Mouse (Mus musculus) embryonic facial prominence, embryonic 10.5 days (tissue): Measurements from ENCODE around the gene Ssbp4. TPM values are rescaled to one million over a fixed set of nuclear protein-coding genes. Genes with fewer than 3 reads are reported as not detected.

Experiments used
- DNase-seq: peaks from one replicate; pipeline ENCODE4 v3.0.0-alpha.2; 2017; ENCODE audit warnings: low spot score
- H3K27ac ChIP-seq: fragments of 300-500 bp; sonication (generic); replicated peaks from 2 replicates; pipeline ENCODE4 v1.5.1; 2016; ENCODE audit warnings: mild to moderate bottlenecking
- H3K27me3 ChIP-seq: fragments of 300-500 bp; sonication (generic); replicated peaks from 2 replicates; pipeline ENCODE4 v1.6.1; 2016; ENCODE audit warnings: low read depth, mild to moderate bottlenecking; ENCODE audit not compliant: poor library complexity, severe bottlenecking
- H3K36me3 ChIP-seq: fragments of 300-500 bp; sonication (generic); replicated peaks from 2 replicates; pipeline ENCODE4 v1.6.1; 2016; ENCODE audit warnings: mild to moderate bottlenecking, moderate library complexity
- H3K4me1 ChIP-seq: fragments of 300-500 bp; sonication (generic); 2 replicates; pipeline ENCODE4 v1.6.1; 2016
- H3K4me3 ChIP-seq: fragments of 300-500 bp; sonication (generic); 2 replicates; pipeline ENCODE4 v1.5.1; 2016; ENCODE audit warnings: mild to moderate bottlenecking, moderate library complexity
- H3K9me3 ChIP-seq: fragments of 300-500 bp; sonication (generic); 2 replicates; pipeline ENCODE4 v1.6.1; 2016; ENCODE audit warnings: mild to moderate bottlenecking
- WGBS: fragments of 180-500 bp; shearing (Covaris S2); methylation state at CpG from one replicate; pipeline ENCODE4 v1.1.7; 2016; 5-methylcytosine and 5-hydroxymethylcytosine counted together
- polyA plus RNA-seq: library from polyadenylated mRNA; unstranded; fragments of >200 nt; fragmentation: Nextera tagmentation; extraction: Ambion mirVana; gene quantifications from 2 replicates; pipeline ENCODE4 v1.2.1, GENCODE M21; 2016

The Ssbp4 gene
- polyA plus RNA-seq, 1 experiment from 2014 or later = 105 TPM

DNA sequence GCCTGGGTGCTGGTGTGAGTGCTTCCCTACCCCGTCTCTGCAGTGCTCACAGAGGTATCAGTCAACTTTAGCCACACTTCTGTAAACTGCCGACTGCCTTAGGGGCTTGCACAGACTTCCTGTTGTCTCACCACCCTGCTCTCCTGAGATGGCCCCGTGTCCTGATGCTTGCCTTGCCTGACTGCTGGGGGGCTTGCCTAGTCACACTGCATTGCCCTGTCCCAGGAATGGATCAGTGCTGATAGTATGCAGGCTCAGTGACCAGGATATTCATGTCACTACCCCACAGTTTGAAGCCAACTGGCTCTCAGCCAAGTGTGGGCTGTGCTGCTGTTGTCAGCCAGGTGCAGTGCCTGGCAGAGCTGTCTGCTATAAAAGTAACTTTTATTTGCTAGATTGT lies 43.1 kb downstream of the Ssbp4 start:
- peaks cover 11% of the 10 kb centered on the region; the same call in 1 of the 2 replicates for H3K36me3 ChIP-seq
- H3K4me3 ChIP-seq = no peak overlapping the region
- H3K27ac ChIP-seq = no peak overlapping the region
- peaks cover 21% of the 10 kb centered on the region for H3K4me1 ChIP-seq
- WGBS = 55% methylated on average over 3 of the region's 3 CpGs
- no peaks in the 10 kb centered on the region for H3K9me3 ChIP-seq
- no peak for DNase-seq
- H3K27me3 ChIP-seq = no peaks in the 10 kb centered on the region

DNA sequence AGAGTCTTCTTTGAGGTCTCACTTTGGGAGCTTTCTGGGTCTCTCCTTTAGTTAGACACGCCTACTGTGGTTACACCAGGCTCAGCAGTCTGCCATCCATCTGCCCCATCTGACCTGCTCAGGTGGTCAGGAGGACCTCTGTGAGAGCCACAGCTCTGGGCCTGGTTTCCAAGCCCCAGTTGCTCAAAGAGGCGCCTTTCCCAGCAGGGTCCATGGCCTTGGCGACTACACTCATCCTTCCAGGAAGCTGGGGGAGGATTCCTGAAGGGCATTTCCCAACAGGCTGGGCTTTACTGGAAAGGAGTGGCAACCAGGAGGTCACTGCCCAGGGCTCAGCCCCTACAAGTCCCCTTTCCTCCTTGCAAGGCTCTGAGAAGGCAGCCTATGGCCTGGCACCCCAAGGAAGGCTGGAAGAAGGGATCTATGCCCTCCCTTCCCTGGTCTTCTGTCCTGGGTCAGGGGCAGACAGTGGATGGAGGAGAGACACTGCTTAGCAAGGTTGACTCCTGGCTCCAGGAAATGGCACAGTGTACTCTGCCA lies 43.9 kb downstream of the Ssbp4 start:
- H3K27ac ChIP-seq = no peak overlapping the region

DNA sequence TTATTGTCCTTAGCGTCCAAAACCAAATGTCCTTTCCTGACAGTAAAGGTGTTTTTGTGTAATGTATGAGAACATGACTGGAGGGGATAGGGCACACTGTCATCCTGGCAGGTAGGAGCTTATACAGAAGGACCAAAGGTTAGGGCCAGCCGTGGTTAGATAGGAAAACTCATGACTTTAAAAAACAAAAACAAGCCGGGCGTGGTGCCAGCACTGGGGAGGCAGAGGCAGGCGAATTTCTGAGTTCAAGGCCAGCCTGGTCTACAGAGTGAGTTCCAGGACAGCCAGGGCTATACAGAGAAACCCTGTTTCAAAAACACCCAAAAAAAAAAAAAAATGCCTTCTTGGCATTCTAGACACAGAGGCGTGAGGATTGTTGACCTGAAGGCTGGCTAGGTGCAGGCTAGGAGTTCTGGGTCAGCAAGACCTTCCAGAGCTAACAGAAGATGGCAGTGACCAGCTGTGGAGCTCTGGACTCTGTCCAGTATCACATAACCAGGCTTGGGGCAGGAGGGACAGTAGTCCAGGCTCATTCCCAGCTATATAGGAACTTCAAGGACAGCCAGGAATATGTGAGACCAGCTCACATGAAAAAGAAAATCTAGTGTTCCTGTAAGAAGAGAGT lies 44.8 kb downstream of the Ssbp4 start:
- no peak for DNase-seq
- H3K27me3 ChIP-seq = no peaks in the 10 kb centered on the region
- peaks cover 11% of the 10 kb centered on the region; the same call in 1 of the 2 replicates for H3K36me3 ChIP-seq
- no peak overlapping the region for H3K4me3 ChIP-seq
- no peaks in the 10 kb centered on the region for H3K9me3 ChIP-seq
- WGBS = 93% methylated on average over 6 of the region's 6 CpGs
- H3K4me1 ChIP-seq = peaks cover 24% of the 10 kb centered on the region
- no peak overlapping the region for H3K27ac ChIP-seq

More for the DNA sequence above, 43.9 kb downstream of the Ssbp4 start:
- DNase-seq = no peak
- no peaks in the 10 kb centered on the region for H3K9me3 ChIP-seq
- WGBS = 77% methylated on average over 3 of the region's 3 CpGs
- H3K27me3 ChIP-seq = no peaks in the 10 kb centered on the region
- H3K4me3 ChIP-seq = no peak overlapping the region
- H3K4me1 ChIP-seq = peaks cover 24% of the 10 kb centered on the region
- peaks cover 11% of the 10 kb centered on the region; the same call in 1 of the 2 replicates for H3K36me3 ChIP-seq

DNA sequence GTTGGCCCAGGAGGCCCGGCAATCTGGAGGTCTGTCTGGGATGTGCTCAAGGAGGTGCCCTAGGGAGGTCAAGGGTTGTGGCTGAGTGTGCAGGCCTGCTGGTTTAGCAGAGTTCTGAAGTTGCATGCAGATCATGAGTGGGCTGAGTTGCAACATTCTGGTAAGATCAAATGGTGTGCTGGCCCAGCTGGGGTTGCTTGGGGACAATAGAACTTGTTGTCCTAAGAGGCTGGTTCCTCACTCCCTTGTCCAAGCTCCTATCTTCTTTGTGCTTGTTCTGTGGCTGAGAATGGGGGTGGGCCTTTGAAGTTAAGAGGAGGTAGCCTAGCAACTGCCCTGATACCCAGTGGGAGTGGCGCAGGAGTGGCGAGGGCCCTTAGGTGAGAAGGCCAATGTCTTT lies 45.9 kb downstream of the Ssbp4 start:
- WGBS = 82% methylated on average over 3 of the region's 3 CpGs
- Histone ChIP-seq H3K4me1 (peaks cover 24% of the 10 kb centered on the region), H3K4me3 (no peak overlapping the region), H3K36me3 (peaks cover 8% of the 10 kb centered on the region; the same call in 1 of the 2 replicates), H3K9me3 (no peaks in the 10 kb centered on the region), H3K27me3 (no peaks in the 10 kb centered on the region), H3K27ac (no peak overlapping the region)
- DNase-seq = no peak

DNA sequence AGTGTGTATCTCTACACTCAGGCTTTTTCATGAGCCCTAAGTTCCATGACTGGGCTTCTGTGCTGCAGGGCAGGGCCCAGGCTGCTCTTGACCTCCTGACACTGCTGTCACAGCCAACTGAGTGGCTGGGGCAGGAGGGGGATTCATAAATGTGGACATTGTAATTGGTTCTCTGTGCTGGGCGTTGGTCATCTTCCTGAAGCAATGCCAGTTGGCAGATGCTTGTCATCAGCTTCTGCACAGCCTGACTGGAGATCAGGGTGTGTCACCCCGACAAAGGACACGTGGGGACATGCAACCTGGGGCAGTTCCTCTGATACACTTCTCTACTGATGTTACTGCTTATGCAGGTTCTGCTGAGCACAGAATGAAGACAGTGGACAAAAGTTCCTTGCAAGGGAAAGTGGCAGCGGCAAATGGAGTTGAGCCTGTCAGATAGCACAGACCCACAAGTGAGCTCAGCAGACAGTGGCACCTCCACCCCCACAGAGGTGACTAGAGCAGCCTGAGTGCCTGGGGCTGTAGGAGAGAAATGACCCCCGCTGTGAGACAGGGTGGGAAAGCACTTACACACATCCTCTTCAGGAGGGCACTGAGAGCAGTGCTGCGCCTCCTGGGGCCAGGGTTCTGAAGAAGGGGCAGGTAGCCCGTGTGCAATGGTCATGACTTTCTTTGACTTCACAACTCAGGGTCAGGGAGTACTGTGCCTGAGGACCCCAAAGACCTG lies 46.7 kb downstream of the Ssbp4 start:
- no peaks in the 10 kb centered on the region for H3K27me3 ChIP-seq
- peaks cover 8% of the 10 kb centered on the region; the same call in 1 of the 2 replicates for H3K36me3 ChIP-seq
- 69% methylated on average over 7 of the region's 7 CpGs for WGBS
- H3K27ac ChIP-seq = no peak overlapping the region
- no peak for DNase-seq
- no peak overlapping the region for H3K4me3 ChIP-seq
- H3K9me3 ChIP-seq = no peaks in the 10 kb centered on the region
- H3K4me1 ChIP-seq = peaks cover 24% of the 10 kb centered on the region

DNA sequence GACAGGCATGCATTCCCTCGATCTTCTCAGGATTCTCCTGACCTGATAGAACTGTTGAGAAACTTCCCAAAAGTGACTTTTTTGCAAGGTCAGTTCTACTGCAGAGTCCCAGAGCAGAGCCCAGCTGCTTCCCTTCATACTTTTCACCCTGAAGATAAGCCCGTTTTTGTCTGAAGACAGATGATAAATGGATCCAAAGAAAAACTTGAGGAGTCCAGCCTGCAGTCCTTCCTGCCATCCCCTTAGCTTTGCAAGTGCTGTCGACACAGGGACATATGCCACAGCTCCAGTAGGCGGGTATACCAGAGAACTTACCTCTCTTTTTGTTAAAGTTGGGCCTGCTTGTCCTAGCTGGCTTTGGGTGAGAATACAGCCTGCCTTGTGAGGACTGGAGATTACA lies 47.3 kb downstream of the Ssbp4 start:
- Histone ChIP-seq H3K36me3 (0 out of 2 replicates have a peak, but pooled peaks cover 4% of the 10 kb centered on the region), H3K27ac (no peak overlapping the region), H3K4me3 (no peak overlapping the region), H3K27me3 (no peaks in the 10 kb centered on the region), H3K4me1 (peaks cover 24% of the 10 kb centered on the region), H3K9me3 (no peaks in the 10 kb centered on the region)
- 76% methylated on average over 4 of the region's 4 CpGs for WGBS
- DNase-seq = no peak

DNA sequence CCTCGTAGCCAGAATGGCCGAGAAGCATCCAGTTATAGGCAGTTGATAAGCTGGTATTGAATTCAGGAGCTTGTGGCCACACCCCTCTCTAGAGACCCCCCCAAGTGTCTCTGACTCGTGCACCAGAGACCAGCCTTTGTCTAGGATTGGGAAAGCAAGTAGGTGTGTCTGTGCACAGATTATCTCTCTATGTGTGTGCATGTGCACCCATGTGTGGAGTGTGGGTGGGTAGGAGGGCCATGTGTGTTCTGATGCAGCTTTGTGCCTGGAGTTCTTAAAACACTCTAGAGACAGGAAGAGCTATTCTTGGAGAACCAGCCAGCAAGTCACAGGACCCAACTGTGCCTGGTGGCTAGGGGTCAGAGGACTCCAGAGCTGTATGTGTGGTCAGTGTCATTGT lies 48.1 kb downstream of the Ssbp4 start:
- Histone ChIP-seq H3K36me3 (peaks cover 6% of the 10 kb centered on the region), H3K27me3 (no peaks in the 10 kb centered on the region), H3K4me3 (no peak overlapping the region), H3K9me3 (no peaks in the 10 kb centered on the region), H3K27ac (no peak overlapping the region), H3K4me1 (peaks cover 21% of the 10 kb centered on the region)
- DNase-seq = no peak
- 76% methylated on average over 3 of the region's 3 CpGs for WGBS

DNA sequence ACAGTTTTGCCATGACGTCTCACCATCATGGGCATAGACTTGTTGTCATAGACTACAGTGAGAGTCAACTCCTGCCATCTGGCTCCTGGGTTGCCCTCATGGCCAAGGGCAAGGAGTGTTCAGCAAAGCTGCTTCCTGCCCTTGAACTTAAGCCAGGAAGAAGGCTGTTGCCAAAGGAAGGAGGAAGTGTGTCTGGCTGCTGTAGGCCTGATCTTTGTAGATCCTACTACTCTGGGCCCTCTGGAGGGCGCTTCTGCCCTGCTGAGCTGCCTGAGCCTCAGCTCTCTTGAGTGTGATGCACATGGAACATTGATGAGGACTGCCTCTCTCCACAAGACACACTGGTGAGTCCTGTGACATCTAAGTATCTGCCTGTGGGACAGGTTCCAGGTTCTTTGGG lies 48.6 kb downstream of the Ssbp4 start:
- WGBS = 85% methylated on average over 2 of the region's 2 CpGs
- no peak overlapping the region for H3K4me3 ChIP-seq

DNA sequence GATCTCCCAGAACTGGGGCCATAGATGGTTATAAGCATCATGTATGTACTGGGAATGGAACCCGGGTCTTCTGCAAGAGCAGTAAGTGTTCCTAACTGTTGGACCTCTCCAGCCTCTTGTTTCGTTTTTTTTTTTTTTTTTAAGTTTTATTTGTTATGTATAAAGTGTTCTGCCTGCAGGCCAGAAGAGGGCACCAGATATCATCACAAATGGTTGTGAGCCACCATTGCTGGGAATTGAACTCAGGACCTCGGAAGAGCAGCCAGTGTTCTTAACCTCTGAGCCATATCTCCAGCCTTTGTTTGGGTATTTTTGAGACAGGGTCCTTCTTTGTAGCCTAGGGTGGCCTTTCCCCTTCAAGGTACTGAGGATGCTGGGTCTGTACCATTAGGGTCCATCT lies 49.7 kb downstream of the Ssbp4 start:
- Histone ChIP-seq H3K4me3 (no peak overlapping the region), H3K36me3 (peaks cover 5% of the 10 kb centered on the region), H3K4me1 (peaks cover 17% of the 10 kb centered on the region), H3K9me3 (no peaks in the 10 kb centered on the region), H3K27ac (no peak overlapping the region), H3K27me3 (no peaks in the 10 kb centered on the region)
- no peak for DNase-seq
- 73% methylated on average over 3 of the region's 3 CpGs for WGBS

More for the DNA sequence above, 48.6 kb downstream of the Ssbp4 start:
- Histone ChIP-seq H3K9me3 (no peaks in the 10 kb centered on the region), H3K27me3 (no peaks in the 10 kb centered on the region), H3K4me1 (peaks cover 21% of the 10 kb centered on the region), H3K36me3 (peaks cover 5% of the 10 kb centered on the region), H3K27ac (no peak overlapping the region)
- no peak for DNase-seq

DNA sequence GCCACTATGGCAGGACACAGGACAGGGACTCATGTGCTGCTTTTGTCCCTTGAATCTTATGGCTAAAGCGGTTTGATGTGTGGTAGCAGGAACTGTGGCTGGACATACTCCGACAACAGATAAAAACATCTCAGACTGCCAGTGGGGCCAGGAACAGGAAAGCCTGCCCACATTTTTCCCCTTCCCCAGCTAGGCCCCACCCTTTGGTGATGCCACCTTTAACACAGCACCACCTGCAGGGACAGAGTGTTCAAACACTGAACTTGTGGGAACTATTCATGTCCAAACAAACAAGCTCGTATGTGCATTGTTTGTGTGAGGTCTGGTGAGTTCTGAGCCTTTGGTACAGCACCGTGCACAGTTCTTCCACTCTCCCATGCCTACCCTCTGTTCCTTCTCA lies 50.3 kb downstream of the Ssbp4 start:
- Histone ChIP-seq H3K9me3 (no peaks in the 10 kb centered on the region), H3K4me3 (no peak overlapping the region), H3K27ac (no peak overlapping the region), H3K27me3 (no peaks in the 10 kb centered on the region), H3K4me1 (peaks cover 17% of the 10 kb centered on the region), H3K36me3 (peaks cover 5% of the 10 kb centered on the region)
- 76% methylated on average over 4 of the region's 4 CpGs for WGBS
- no peak for DNase-seq

DNA sequence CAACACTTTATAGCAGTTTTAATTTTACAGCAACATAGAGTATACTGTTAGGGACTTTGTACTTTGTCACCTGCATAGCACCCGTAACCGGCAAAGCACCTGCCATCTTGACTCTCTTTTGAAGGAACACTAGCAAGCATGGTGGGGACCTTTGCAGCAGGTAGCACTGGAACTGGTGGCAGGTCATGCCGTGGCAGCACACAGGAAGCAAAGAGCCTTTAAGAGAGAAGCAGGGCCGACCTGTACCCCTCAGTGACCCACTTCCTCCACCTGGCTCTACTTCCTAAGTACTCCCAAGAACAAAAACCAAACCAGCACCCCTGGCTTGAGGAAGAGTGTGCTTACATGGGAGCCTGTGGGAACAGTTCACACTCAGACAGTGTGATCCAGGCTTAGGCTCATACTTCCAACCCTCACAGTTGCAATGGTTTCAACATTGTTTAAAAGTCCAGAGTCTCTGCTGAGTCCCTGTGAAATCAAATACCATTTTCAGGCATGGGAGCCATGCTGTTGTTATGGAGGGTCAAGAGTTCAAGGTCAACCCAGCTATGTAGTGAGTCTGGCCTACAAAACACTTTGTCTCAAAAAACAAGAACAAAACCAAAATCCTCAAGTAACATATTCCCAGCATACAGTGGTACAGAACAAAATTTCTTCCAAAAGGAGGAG lies 53.5 kb downstream of the Ssbp4 start:
- H3K4me1 ChIP-seq = peaks cover 17% of the 10 kb centered on the region; the same call in 1 of the 2 replicates
- no peak overlapping the region for H3K27ac ChIP-seq
- no peaks in the 10 kb centered on the region for H3K27me3 ChIP-seq
- DNase-seq = no peak
- H3K9me3 ChIP-seq = no peaks in the 10 kb centered on the region
- WGBS = 88% methylated on average over 4 of the region's 4 CpGs
- H3K4me3 ChIP-seq = no peak overlapping the region
- peaks cover 5% of the 10 kb centered on the region for H3K36me3 ChIP-seq

DNA sequence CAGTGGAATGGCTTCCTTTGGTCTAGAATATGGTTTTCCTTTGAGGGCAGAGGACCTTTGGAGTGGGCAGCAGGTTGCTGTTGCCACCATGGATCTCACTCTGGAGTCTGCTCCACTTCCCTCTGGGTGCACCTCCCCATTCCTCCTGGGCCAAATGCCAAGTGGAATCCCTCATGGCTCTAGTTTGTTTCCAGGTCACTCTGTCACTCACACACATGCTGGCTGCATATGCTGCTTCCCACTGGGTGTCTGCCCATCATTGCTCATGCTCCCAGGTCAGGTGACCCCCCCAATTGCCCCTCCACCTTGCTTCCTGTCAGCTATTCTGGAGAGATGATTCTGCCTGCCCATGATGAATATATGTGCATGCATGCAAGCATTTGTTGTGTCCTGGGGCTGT lies 54.9 kb downstream of the Ssbp4 start:
- no peak for DNase-seq
- H3K4me3 ChIP-seq = no peak overlapping the region
- peaks cover 5% of the 10 kb centered on the region for H3K36me3 ChIP-seq
- no peaks in the 10 kb centered on the region for H3K27me3 ChIP-seq
- peaks cover 17% of the 10 kb centered on the region; the same call in 1 of the 2 replicates for H3K4me1 ChIP-seq
- no peaks in the 10 kb centered on the region for H3K9me3 ChIP-seq
- no peak overlapping the region for H3K27ac ChIP-seq
